15 mouse cellular contexts compared by ENCODE assay signal in genomic region chr2:59993190-59993535, GRCm38 (mm10).
DNase-seq lines count a peak whose midpoint lies in the region; ATAC-seq and TF ChIP-seq lines count a peak whose summit lies in the region.
"Had no signal": no experiment of that assay in that cellular context is flagged by ENCODE, and none has a peak within 500 bp of the region (broad histone marks: within the 10 kb centered on the region; RNA-seq: fewer than 3 reads in every experiment).

No protein-coding gene starts in this region.

- peaks cover 16% of the 10 kb centered on the region for H3K4me1 ChIP-seq in kidney, embryonic 15.5 days
- peaks cover 31% of the 10 kb centered on the region for H3K4me1 ChIP-seq in embryonic facial prominence, embryonic 12.5 days
- H3K4me1 ChIP-seq in embryonic fibroblast, embryonic 13.5 days (ENCODE audit: control insufficient read depth, insufficient read depth, low read length) = peaks cover 4% of the 10 kb centered on the region; the same call in 1 of the 2 replicates
- peaks cover 13% of the 10 kb centered on the region for H3K4me1 ChIP-seq in limb, embryonic 14.5 days (ENCODE audit: control insufficient read depth, insufficient read depth, low read length)

- no peaks in the 10 kb centered on the region for H3K9me3 ChIP-seq in kidney, embryonic 15.5 days (replicated peaks)
- H3K9me3 ChIP-seq in embryonic facial prominence, embryonic 12.5 days = no peaks in the 10 kb centered on the region
- H3K9me3 ChIP-seq in limb, embryonic 14.5 days (ENCODE audit: control insufficient read depth, low read length) = no peaks in the 10 kb centered on the region
- H3K9me3 ChIP-seq: forebrain, embryonic 13.5 days; heart, embryonic 15.5 days; neural tube, embryonic 13.5 days had no signal

- H3K27ac ChIP-seq in kidney, embryonic 15.5 days = peak overlapping the region; percentile 79
- peak overlapping the region; percentile 72; the same call in 1 of the 2 replicates for H3K27ac ChIP-seq in embryonic facial prominence, embryonic 12.5 days
- peak overlapping the region; percentile 47; the same call in 1 of the 2 replicates for H3K27ac ChIP-seq in embryonic fibroblast, embryonic 13.5 days (ENCODE audit: insufficient read depth, low read length)
- 0 out of 2 replicates have a peak overlapping the region, but pooled peaks have one; percentile 38 for H3K27ac ChIP-seq in limb, embryonic 14.5 days (replicated peaks; ENCODE audit: low read depth, low read length)
- H3K27ac ChIP-seq: heart, embryonic 15.5 days had no signal

- no peak for ATAC-seq in kidney, embryonic 15.5 days (replicated peaks; ENCODE audit: low FRiP score)
- ATAC-seq in embryonic facial prominence, embryonic 12.5 days (ENCODE audit: insufficient number of reproducible peaks, insufficient read depth, low FRiP score, low TSS enrichment) = no peak
- no peak for ATAC-seq in limb, embryonic 14.5 days (ENCODE audit: low FRiP score, low read depth)
- ATAC-seq: CD4-positive, CD25-positive, alpha-beta regulatory T cell, adult 4 months; forebrain, embryonic 13.5 days had no signal

- no peaks in the 10 kb centered on the region for H3K27me3 ChIP-seq in kidney, embryonic 15.5 days
- no peaks in the 10 kb centered on the region for H3K27me3 ChIP-seq in embryonic facial prominence, embryonic 12.5 days
- H3K27me3 ChIP-seq in limb, embryonic 14.5 days (ENCODE audit: control insufficient read depth, insufficient read depth, low read length) = no peaks in the 10 kb centered on the region
- H3K27me3 ChIP-seq: forebrain, embryonic 13.5 days; heart, embryonic 15.5 days; neural tube, embryonic 13.5 days had no signal

- no peak overlapping the region for H3K9ac ChIP-seq in kidney, embryonic 15.5 days
- H3K9ac ChIP-seq in embryonic facial prominence, embryonic 12.5 days = no peak overlapping the region
- H3K9ac ChIP-seq in limb, embryonic 14.5 days (ENCODE audit: low read depth, low read length, severe bottlenecking) = peak overlapping the region; percentile 25; the same call in 1 of the 2 replicates
- H3K9ac ChIP-seq: forebrain, embryonic 13.5 days; heart, embryonic 15.5 days; neural tube, embryonic 13.5 days had no signal

- TF ChIP-seq CTCF in embryonic fibroblast, embryonic 13.5 days (IDR thresholded peaks at IDR 0.05; ENCODE audit: borderline replicate concordance, insufficient read depth, low read length) = no peak

- H3K4me3 ChIP-seq in kidney, embryonic 15.5 days (replicated peaks) = no peak overlapping the region
- H3K4me3 ChIP-seq in embryonic facial prominence, embryonic 12.5 days = no peak overlapping the region
- no peak overlapping the region for H3K4me3 ChIP-seq in embryonic fibroblast, embryonic 13.5 days (ENCODE audit: insufficient read depth, low read length)
- H3K4me3 ChIP-seq in limb, embryonic 14.5 days (replicated peaks; ENCODE audit: low read length) = no peak overlapping the region
- H3K4me3 ChIP-seq: forebrain, embryonic 13.5 days; heart, embryonic 15.5 days; neural tube, embryonic 13.5 days had no signal

- WGBS in kidney, embryonic 15.5 days = 55% methylated on average over 3 of the region's 3 CpGs
- 41% methylated on average over 3 of the region's 3 CpGs for WGBS in embryonic facial prominence, embryonic 12.5 days
- WGBS in limb, embryonic 14.5 days = 41% methylated on average over 3 of the region's 3 CpGs

- DNase-seq in kidney, postnatal 14 days = no peak
- no peak for DNase-seq in limb, embryonic 14.5 days (ENCODE audit: low spot score)
- DNase-seq in left cerebral cortex, adult 9 months (ENCODE audit: low spot score in 2 of 2) = no peak
- no peak for DNase-seq in layer of hippocampus, adult 9-11 months
- DNase-seq: adrenal gland, adult 8-10 months; cerebellum, adult 9-11 months; liver; right cerebral cortex, postnatal 25 days had no signal

- H3K4me2 ChIP-seq in kidney, embryonic 15.5 days = peak overlapping the region; percentile 34; the same call in 1 of the 2 replicates
- H3K4me2 ChIP-seq in embryonic facial prominence, embryonic 12.5 days (replicated peaks) = peak overlapping the region; percentile 37
- no peak overlapping the region for H3K4me2 ChIP-seq in limb, embryonic 14.5 days (replicated peaks; ENCODE audit: low read depth, low read length, severe bottlenecking)
- H3K4me2 ChIP-seq: forebrain, embryonic 13.5 days; neural tube, embryonic 13.5 days had no signal

- no peak for TF ChIP-seq POLR2A in embryonic fibroblast, embryonic 13.5 days (IDR thresholded peaks at IDR 0.05; ENCODE audit: low read depth, low read length)
- no peak for TF ChIP-seq POLR2A in limb, embryonic 14.5 days (IDR thresholded peaks at IDR 0.05; ENCODE audit: borderline replicate concordance, extremely low read depth, insufficient read depth, insufficient read length)

- H3K36me3 ChIP-seq in kidney, embryonic 15.5 days = 0 out of 2 replicates have a peak, but pooled peaks cover 3% of the 10 kb centered on the region
- no peaks in the 10 kb centered on the region for H3K36me3 ChIP-seq in embryonic facial prominence, embryonic 12.5 days
- 0 out of 2 replicates have a peak, but pooled peaks cover 6% of the 10 kb centered on the region for H3K36me3 ChIP-seq in limb, embryonic 14.5 days (ENCODE audit: control insufficient read depth, insufficient read depth, low read length)
- H3K36me3 ChIP-seq: heart, embryonic 15.5 days had no signal
